Mouse (Mus musculus): ENCODE data around the gene Tsfm. TPM values are rescaled to one million over a fixed set of nuclear protein-coding genes. Genes with fewer than 3 reads are reported as not detected.
"Not testable (repeated sequence)": the region's sequence is repeated elsewhere in the genome, so short reads cannot be mapped to it uniquely, and the experiment has no call there.

Gene Tsfm
- polyA plus RNA-seq, 2 experiments from 2014 or later, result 38.2 to 54.1 TPM

GRCm38 (mm10) chr10:127063913-127064870, 33.6 kb upstream of the Tsfm start:
- no peak for ATAC-seq

GRCm38 (mm10) chr10:127063239-127063872, 32.7 kb upstream of the Tsfm start, which contains the start of gene Cdk4:
Gene Cdk4 (plus strand): TSS chr10:127063534.
- ATAC-seq, result peak; percentile 79

- ATAC-seq, result no peak
Observed at GRCm38 (mm10) chr10:127062503-127062902, 31.9 kb upstream of the Tsfm start.

GRCm38 (mm10) chr10:127062101-127062500, 31.5 kb upstream of the Tsfm start:
- ATAC-seq, result not testable (repeated sequence)

GRCm38 (mm10) chr10:127061513-127061912, 30.9 kb upstream of the Tsfm start:
- ATAC-seq, result no peak

GRCm38 (mm10) chr10:127061085-127061484, 30.4 kb upstream of the Tsfm start:
- no peak for ATAC-seq

GRCm38 (mm10) chr10:127059968-127060916, 29.6 kb upstream of the Tsfm start, which contains the start of gene March9:
Gene March9 (minus strand): TSS chr10:127060184.
- ATAC-seq, result peak; percentile 44

- ATAC-seq, result no peak
Observed at GRCm38 (mm10) chr10:127059174-127059967, 28.7 kb upstream of the Tsfm start.

- no peak for ATAC-seq
Observed at GRCm38 (mm10) chr10:127058708-127059107, 28.1 kb upstream of the Tsfm start.

- ATAC-seq, result peak; percentile 63
Observed at GRCm38 (mm10) chr10:127058161-127058560, 27.5 kb upstream of the Tsfm start.

GRCm38 (mm10) chr10:127056490-127056889, 25.9 kb upstream of the Tsfm start:
- ATAC-seq, result no peak

GRCm38 (mm10) chr10:127055406-127055805, 24.8 kb upstream of the Tsfm start:
- ATAC-seq, result no peak

- ATAC-seq, result no peak
Observed at GRCm38 (mm10) chr10:127054646-127055045, 24.0 kb upstream of the Tsfm start.

GRCm38 (mm10) chr10:127050119-127050474, 19.5 kb upstream of the Tsfm start:
- peak; percentile 34 for ATAC-seq

- ATAC-seq, result peak; percentile 71
Observed at GRCm38 (mm10) chr10:127049395-127050118, 18.9 kb upstream of the Tsfm start.

GRCm38 (mm10) chr10:127048608-127049394, 18.2 kb upstream of the Tsfm start:
- ATAC-seq, result no peak

GRCm38 (mm10) chr10:127047954-127048353, 17.3 kb upstream of the Tsfm start, which contains the start of gene Cyp27b1:
Gene Cyp27b1 (plus strand): TSS chr10:127048250.
- no peak for ATAC-seq

- ATAC-seq, result no peak
Observed at GRCm38 (mm10) chr10:127043187-127043586, 12.5 kb upstream of the Tsfm start.

- ATAC-seq, result no peak
Observed at GRCm38 (mm10) chr10:127042468-127043115, 12.0 kb upstream of the Tsfm start.

Measured in CD4-positive, CD25-positive, alpha-beta regulatory T cell, adult 4 months (primary cell).